Mouse (Mus musculus) forelimb bud, embryonic 11.5 days (tissue): ENCODE measurements at regions not wholly inside any gene's neighbourhood (a gene's known extent, or its start where the extent isn't known, plus 50 kb on each side); places are given as distances from the start of the nearest gene placed in this dataset.

Experiments used
- DNase-seq: peaks from one replicate; pipeline ENCODE4 v3.0.0-alpha.2; 2012; ENCODE audit warnings: low read depth, low spot score

GRCm38 (mm10) chr9:91134325-91134724, 227.9 kb upstream of the Zic4 start:
- no peak for DNase-seq

- DNase-seq, result no peak
These were observed 227.1 kb upstream of the Zic4 start for GRCm38 (mm10) chr9:91135107-91135506.

- DNase-seq, result no peak
These were observed 221.6 kb upstream of the Zic4 start for GRCm38 (mm10) chr9:91140651-91141050.

- DNase-seq, result no peak
These were observed 210.3 kb upstream of the Zic4 start for GRCm38 (mm10) chr9:91151893-91152292.

- DNase-seq, result no peak
These were observed 202.9 kb upstream of the Zic4 start for GRCm38 (mm10) chr9:91159311-91159710.

GRCm38 (mm10) chr9:91167871-91168270, 194.3 kb upstream of the Zic4 start:
- no peak for DNase-seq

- no peak for DNase-seq
These were observed 169.0 kb upstream of the Zic4 start for GRCm38 (mm10) chr9:91193221-91193620.

GRCm38 (mm10) chr9:91193954-91194353, 168.3 kb upstream of the Zic4 start:
- no peak for DNase-seq

GRCm38 (mm10) chr9:91207281-91207680, 154.9 kb upstream of the Zic4 start:
- peak; percentile 52 for DNase-seq

- no peak for DNase-seq
These were observed 134.4 kb upstream of the Zic4 start for GRCm38 (mm10) chr9:91227673-91228440.

- DNase-seq, result no peak
These were observed 133.7 kb upstream of the Zic4 start for GRCm38 (mm10) chr9:91228525-91228924.

GRCm38 (mm10) chr9:91253886-91254285, 108.3 kb upstream of the Zic4 start:
- no peak for DNase-seq

GRCm38 (mm10) chr9:91291340-91291739, 70.9 kb upstream of the Zic4 start:
- DNase-seq, result no peak
